Mouse (Mus musculus) cortical plate, adult 2 months (tissue): ENCODE data around the gene Tenm2.

Experiments
- CTCF ChIP-seq: fragments of 200-500 bp; IDR thresholded peaks from 2 replicates; pipeline ENCODE4 v1.5.1; 2011; ENCODE audit warnings: mild to moderate bottlenecking, control low read depth, low read length; ENCODE audit not compliant: insufficient read depth; ENCODE audit errors: extremely low read depth
- POLR2A ChIP-seq: fragments of 200-500 bp; IDR thresholded peaks from 2 replicates; pipeline ENCODE4 v1.6.1; 2011; ENCODE audit warnings: mild to moderate bottlenecking, low read length, control low read depth; ENCODE audit not compliant: insufficient read depth; ENCODE audit errors: extremely low read depth

DNA sequence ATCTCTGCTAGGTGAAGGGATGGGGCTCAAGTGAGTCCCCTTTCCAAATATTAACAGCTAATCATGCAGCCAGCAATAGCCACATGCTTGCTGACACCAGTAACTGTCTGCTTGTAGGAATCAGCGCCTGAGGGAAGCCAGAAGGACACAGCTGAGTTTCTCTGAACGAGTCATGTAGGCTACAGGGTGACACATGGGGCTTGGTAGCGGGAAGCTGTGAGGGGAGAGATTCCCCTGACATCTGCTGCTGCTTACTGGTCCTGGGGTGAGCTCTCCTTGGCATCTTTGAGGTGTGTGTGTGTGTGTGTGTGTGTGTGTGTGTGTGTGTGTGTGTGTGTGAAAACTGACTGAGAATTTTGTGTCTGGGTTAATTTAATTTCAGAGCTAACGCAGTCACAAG, 708.3 kb downstream of the Tenm2 start:
- TF ChIP-seq CTCF = no peak
- TF ChIP-seq POLR2A = no peak
